Mouse (Mus musculus) midbrain, embryonic 14.5 days (tissue): ENCODE results near the gene Plekhg2. TPM values are rescaled to one million over a fixed set of nuclear protein-coding genes. Genes with fewer than 3 reads are reported as not detected.
"Not testable (repeated sequence)": the region's sequence is repeated elsewhere in the genome, so short reads cannot be mapped to it uniquely, and the experiment has no call there.

Experiments
- ATAC-seq: fragments of 200-750 bp; cut with Nextera tagmentation; 2 replicates; pipeline ENCODE4 v1.8.0; 2017; ENCODE audit warnings: moderate number of reproducible peaks, moderate library complexity; ENCODE audit not compliant: low FRiP score, low TSS enrichment
- DNase-seq: peaks from one replicate; pipeline ENCODE4 v3.0.0-alpha.2; 2015
- H3K27ac ChIP-seq: fragments of 300-500 bp; sonication (generic); replicated peaks from 2 replicates; pipeline ENCODE4 v1.5.1; 2014; ENCODE audit warnings: mild to moderate bottlenecking, low read depth, low read length, moderate library complexity
- H3K27me3 ChIP-seq: fragments of 300-500 bp; sonication (generic); 2 replicates; pipeline ENCODE4 v1.6.1; 2014; ENCODE audit warnings: low read length, control low read depth, mixed read lengths; ENCODE audit not compliant: control insufficient read depth, insufficient read depth
- H3K36me3 ChIP-seq: fragments of 300-500 bp; sonication (generic); 2 replicates; pipeline ENCODE4 v1.6.1; 2014; ENCODE audit warnings: low read length, control low read depth; ENCODE audit not compliant: control insufficient read depth, insufficient read depth
- H3K4me1 ChIP-seq: fragments of 300-500 bp; sonication (generic); 2 replicates; pipeline ENCODE4 v1.6.1; 2014; ENCODE audit warnings: mild to moderate bottlenecking, antibody characterized with exemption, low read length, control low read depth; ENCODE audit not compliant: control insufficient read depth, insufficient read depth
- H3K4me2 ChIP-seq: fragments of 300-500 bp; sonication (generic); 2 replicates; pipeline ENCODE4 v1.6.1; 2014; ENCODE audit warnings: mild to moderate bottlenecking, low read length, moderate library complexity
- H3K4me3 ChIP-seq: fragments of 300-500 bp; sonication (generic); replicated peaks from 2 replicates; pipeline ENCODE4 v1.5.1; 2014; ENCODE audit warnings: low read depth, low read length
- H3K9ac ChIP-seq: fragments of 300-500 bp; sonication (generic); replicated peaks from 2 replicates; pipeline ENCODE4 v1.6.1; 2014; ENCODE audit warnings: mild to moderate bottlenecking, low read length, moderate library complexity
- H3K9me3 ChIP-seq: fragments of 300-500 bp; sonication (generic); 2 replicates; pipeline ENCODE4 v1.6.1; 2016; ENCODE audit warnings: low read length, control low read depth, mixed read lengths; ENCODE audit not compliant: control insufficient read depth
- WGBS: fragments of 180-500 bp; shearing (Covaris S2); extraction: QIAGEN DNeasy Blood & Tissue Kit; methylation state at CpG from one replicate; pipeline ENCODE4 v1.1.7; 2014; 5-methylcytosine and 5-hydroxymethylcytosine counted together
- polyA plus RNA-seq: library from polyadenylated mRNA; unstranded; fragments of >200 nt; fragmentation: Nextera tagmentation; extraction: Ambion mirVana; gene quantifications from 2 replicates; pipeline ENCODE4 v1.2.1, GENCODE M21; 2014

The Plekhg2 gene
- polyA plus RNA-seq, 1 experiment from 2014 or later = 22.9 TPM

DNA sequence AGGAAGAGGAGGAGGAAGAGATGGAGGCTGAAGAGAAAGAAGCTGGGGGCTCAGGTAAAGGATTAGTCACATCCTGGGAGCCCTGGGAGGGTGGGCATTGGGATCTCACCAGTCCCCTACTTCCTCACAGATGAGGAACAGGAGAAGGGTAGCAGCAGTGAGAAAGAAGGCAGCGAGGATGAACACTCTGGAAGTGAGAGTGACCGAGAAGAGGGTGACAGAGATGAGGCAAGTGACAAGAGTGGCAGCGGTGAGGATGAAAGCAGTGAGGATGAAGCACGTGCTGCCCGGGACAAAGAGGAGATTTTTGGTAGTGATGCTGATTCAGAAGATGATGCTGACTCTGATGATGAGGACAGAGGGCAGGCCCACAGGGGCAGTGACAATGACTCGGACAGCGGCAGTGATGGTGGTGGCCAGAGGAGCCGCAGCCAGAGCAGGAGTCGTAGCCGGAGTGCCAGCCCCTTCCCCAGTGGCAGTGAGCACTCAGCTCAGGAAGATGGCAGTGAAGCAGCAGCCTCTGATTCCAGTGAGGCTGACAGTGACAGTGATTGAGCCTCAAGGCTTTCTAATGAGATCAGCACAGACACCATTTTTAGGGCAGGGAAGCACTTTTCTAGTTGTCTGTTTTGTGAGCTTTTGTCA lies 26.4 kb upstream of the Plekhg2 start:
- H3K27ac ChIP-seq = no peak overlapping the region
- H3K4me1 ChIP-seq = peaks cover 1% of the 10 kb centered on the region; the same call in 1 of the 2 replicates
- H3K4me2 ChIP-seq = no peak overlapping the region
- ATAC-seq (no peak), DNase-seq (no peak)
- no peaks in the 10 kb centered on the region for H3K27me3 ChIP-seq
- H3K9ac ChIP-seq = no peak overlapping the region
- no peak overlapping the region for H3K4me3 ChIP-seq
- WGBS = 93% methylated on average over 10 of the region's 10 CpGs
- H3K9me3 ChIP-seq = no peaks in the 10 kb centered on the region
- peaks cover 93% of the 10 kb centered on the region for H3K36me3 ChIP-seq

DNA sequence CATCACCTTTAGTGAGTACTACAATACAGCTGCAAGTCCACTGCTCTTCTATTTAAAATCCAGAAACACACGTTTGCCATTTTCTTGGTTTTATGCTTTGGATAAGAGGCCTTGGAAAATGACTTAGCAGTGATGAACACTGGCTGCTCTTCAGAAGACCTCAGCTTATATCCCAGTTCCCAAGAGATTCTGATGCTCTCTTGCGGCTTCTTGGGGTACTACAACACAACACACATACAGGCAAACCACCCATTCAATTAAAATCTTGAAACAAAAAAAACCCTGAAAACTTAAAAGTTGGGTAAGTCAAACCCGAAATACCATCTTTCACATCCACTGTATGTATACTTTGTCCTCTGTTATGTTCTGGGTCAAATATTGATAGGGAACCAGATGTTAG lies 25.6 kb upstream of the Plekhg2 start:
- no peak overlapping the region for H3K27ac ChIP-seq
- H3K9ac ChIP-seq = no peak overlapping the region
- DNase-seq = peak; percentile 69
- whole genome bisulfite sequencing = 65% methylated on average over 3 of the region's 3 CpGs
- ATAC-seq = no peak
- H3K4me1 ChIP-seq = peaks cover 5% of the 10 kb centered on the region; the same call in 1 of the 2 replicates
- no peak overlapping the region for H3K4me3 ChIP-seq
- no peak overlapping the region for H3K4me2 ChIP-seq
- no peaks in the 10 kb centered on the region for H3K9me3 ChIP-seq
- no peaks in the 10 kb centered on the region for H3K27me3 ChIP-seq
- H3K36me3 ChIP-seq = peaks cover 85% of the 10 kb centered on the region

- no peaks in the 10 kb centered on the region for H3K27me3 ChIP-seq
- WGBS = 96% methylated on average over 4 of the region's 4 CpGs
- no peak for ATAC-seq
- H3K36me3 ChIP-seq = peaks cover 65% of the 10 kb centered on the region
- no peak overlapping the region for H3K4me3 ChIP-seq
- H3K9me3 ChIP-seq = no peaks in the 10 kb centered on the region
- H3K4me2 ChIP-seq = no peak overlapping the region
- no peak overlapping the region for H3K9ac ChIP-seq
- H3K27ac ChIP-seq = no peak overlapping the region
- peaks cover 11% of the 10 kb centered on the region for H3K4me1 ChIP-seq
- DNase-seq = no peak
Measured at GRCm38 (mm10) chr7:28395425-28395824, 23.0 kb upstream of the Plekhg2 start.

GRCm38 (mm10) chr7:28393272-28393951 lies 21.0 kb upstream of the Plekhg2 start:
- Histone ChIP-seq H3K9me3 (no peaks in the 10 kb centered on the region), H3K27me3 (no peaks in the 10 kb centered on the region), H3K9ac (peak overlapping the region; percentile 63), H3K4me3 (peak overlapping the region; percentile 67), H3K27ac (peak overlapping the region; percentile 75), H3K4me1 (peaks cover 11% of the 10 kb centered on the region), H3K4me2 (peak overlapping the region; percentile 87), H3K36me3 (peaks cover 63% of the 10 kb centered on the region)
- DNase-seq (no peak), ATAC-seq (no peak)
- 6% methylated on average over 22 of the region's 22 CpGs for WGBS

DNA sequence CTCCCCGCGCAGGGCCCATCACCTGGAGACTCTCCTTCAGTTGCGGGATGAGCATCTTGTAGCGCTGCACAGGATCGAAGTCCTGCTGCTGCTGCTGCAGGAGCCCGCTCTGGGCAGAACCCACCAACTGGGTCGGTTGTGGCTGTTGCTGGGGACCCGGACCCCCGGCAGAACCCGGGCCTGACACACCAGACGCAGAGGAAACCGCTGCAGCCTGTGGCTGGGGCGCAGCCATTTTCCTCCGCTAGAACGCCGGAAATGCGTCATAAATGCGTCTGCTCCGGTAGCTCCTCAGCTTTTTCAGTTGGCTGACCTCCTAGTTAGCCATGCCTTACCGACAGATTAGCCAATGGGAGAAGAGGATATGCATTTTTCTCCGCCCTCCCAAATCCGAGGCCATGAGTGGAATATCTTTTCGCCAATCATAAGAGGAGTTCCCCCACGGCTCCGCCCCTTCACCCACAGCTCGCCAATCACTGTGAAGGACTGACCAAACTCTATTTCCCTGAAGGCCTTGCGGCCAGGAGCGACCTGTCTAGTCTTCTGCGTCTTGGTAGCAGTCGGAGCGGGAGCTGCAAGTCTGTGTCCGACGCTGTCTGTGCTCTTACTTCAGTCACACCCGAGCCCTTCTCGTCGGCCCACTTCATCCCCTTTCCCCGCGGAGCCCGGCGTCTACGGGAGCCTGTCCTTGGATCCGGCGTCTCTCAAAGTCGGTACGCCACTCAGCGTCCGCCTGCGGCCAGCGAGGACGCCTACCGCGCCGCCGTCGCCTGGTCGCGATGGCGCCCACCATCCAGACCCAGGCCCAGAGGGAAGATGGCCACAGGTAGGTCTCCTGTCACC lies 20.3 kb upstream of the Plekhg2 start, which contains the start of the genes Med29 and Paf1:
Gene Med29, minus strand, starts transcription at position 280 of the 843 bp plus-strand sequence.
Gene Paf1, plus strand, starts transcription at position 523 of the 843 bp plus-strand sequence.
- Histone ChIP-seq H3K27me3 (no peaks in the 10 kb centered on the region), H3K36me3 (peaks cover 63% of the 10 kb centered on the region), H3K4me1 (peaks cover 11% of the 10 kb centered on the region), H3K4me3 (peak within 1 kb of the TSS; percentile 67), H3K9me3 (no peaks in the 10 kb centered on the region), H3K4me2 (peak within 1 kb of the TSS; percentile 87), H3K9ac (peak within 1 kb of the TSS; percentile 70), H3K27ac (peak within 1 kb of the TSS; percentile 75)
- DNase-seq = peak; percentile 98
- WGBS = under 1% methylated on average over 58 of the region's 58 CpGs
- ATAC-seq = peak; percentile 97

DNA sequence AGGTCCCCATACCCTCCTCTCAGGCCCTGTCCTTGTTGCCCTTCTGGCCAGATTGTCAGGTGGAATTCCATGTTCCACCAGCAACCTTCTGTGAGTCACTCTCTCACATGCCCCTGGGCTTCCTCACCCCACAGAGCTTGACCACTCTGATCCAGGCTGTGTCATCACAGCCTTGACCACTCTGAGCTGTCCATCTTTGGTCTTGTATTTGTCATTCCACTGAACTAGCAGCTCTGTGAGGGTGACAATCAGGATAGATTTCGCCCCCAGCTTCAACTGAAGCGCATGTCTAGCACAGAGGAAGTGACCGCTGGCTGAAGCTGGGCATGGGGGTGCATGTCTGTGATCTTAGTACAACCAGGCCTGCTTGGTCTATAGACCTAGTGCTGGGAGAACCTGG lies 17.9 kb upstream of the Plekhg2 start:
- H3K36me3 ChIP-seq = peaks cover 53% of the 10 kb centered on the region

GRCm38 (mm10) chr7:28387384-28387783 lies 15.0 kb upstream of the Plekhg2 start:
- H3K27ac ChIP-seq, H3K27me3 ChIP-seq, H3K9me3 ChIP-seq, ATAC-seq, H3K4me2 ChIP-seq, H3K4me3 ChIP-seq, DNase-seq, H3K9ac ChIP-seq, H3K4me1 ChIP-seq: not testable (repeated sequence)
- peaks cover 45% of the 10 kb centered on the region for H3K36me3 ChIP-seq
- WGBS = 87% methylated on average over 7 of the region's 7 CpGs

More for the DNA sequence above, 17.9 kb upstream of the Plekhg2 start:
- H3K4me3 ChIP-seq = no peak overlapping the region
- WGBS = 97% methylated on average over 3 of the region's 3 CpGs
- no peak overlapping the region for H3K27ac ChIP-seq
- H3K9me3 ChIP-seq = no peaks in the 10 kb centered on the region
- H3K9ac ChIP-seq = no peak overlapping the region
- no peak overlapping the region for H3K4me2 ChIP-seq
- DNase-seq = no peak
- no peaks in the 10 kb centered on the region for H3K27me3 ChIP-seq
- ATAC-seq = no peak
- peaks cover 11% of the 10 kb centered on the region for H3K4me1 ChIP-seq

- H3K9me3 ChIP-seq, H3K4me2 ChIP-seq, ATAC-seq, H3K27me3 ChIP-seq, H3K4me3 ChIP-seq, H3K27ac ChIP-seq, H3K9ac ChIP-seq, DNase-seq: not testable (repeated sequence)
- Histone ChIP-seq H3K4me1 (peaks cover 11% of the 10 kb centered on the region), H3K36me3 (peaks cover 45% of the 10 kb centered on the region)
- 81% methylated on average over 6 of the region's 6 CpGs for WGBS
Measured at GRCm38 (mm10) chr7:28386877-28387276, 14.5 kb upstream of the Plekhg2 start.
